Mouse (Mus musculus) regulatory T cell (primary cell): ENCODE results near the gene Polh.

ENCODE experiments used
- in situ Hi-C: fragments of 300-600 bp; cut with MboI, MseI; formaldehyde crosslinking; loops from one replicate; pipeline ENCODE4 v1.15.1; 2025; ENCODE audit warnings: high pct_unique_total_duplicates

The Polh gene

DNA sequence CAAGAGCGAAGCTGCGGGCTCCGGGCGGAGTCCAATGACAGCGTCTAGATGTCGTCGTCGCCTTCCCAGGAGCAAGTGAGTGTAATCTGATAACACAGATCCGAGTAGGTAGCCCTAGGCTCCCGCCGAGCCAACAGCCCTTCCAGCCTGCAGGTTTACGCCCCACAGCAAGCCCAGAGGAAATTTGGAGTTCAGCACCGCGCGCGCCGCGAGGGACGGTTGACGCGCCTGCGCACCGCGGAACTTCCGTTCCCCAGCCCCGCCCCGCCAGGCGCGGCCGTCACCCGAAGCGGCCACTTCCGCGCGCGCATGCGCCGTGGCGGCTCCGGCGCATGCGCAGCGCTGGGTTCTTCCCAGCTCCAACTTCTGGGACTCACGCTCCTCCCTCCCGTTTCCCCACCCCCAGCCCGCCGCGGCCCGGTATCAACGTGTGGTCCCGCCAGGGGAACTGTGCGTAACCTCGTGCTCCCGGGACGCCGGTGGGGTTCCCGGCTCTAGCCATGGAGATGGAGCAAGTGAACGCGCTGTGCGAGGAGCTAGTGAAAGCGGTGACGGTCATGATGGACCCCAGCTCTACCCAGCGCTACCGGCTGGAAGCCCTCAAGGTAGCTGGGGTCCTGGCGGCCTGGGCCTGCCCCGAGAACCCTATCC is at the start of gene Polh, which contains the start of gene Xpo5:
Gene Polh, minus strand, starts transcription at position 225 of the 651 bp plus-strand sequence.
Gene Xpo5, plus strand, starts transcription at position 362 of the 651 bp plus-strand sequence.
- in situ Hi-C loops, result loop anchor here (5.0 kb wide), 1 partner anchor 45 kb away; the partner anchor contains the start of genes Polr1c and Yipf3

DNA sequence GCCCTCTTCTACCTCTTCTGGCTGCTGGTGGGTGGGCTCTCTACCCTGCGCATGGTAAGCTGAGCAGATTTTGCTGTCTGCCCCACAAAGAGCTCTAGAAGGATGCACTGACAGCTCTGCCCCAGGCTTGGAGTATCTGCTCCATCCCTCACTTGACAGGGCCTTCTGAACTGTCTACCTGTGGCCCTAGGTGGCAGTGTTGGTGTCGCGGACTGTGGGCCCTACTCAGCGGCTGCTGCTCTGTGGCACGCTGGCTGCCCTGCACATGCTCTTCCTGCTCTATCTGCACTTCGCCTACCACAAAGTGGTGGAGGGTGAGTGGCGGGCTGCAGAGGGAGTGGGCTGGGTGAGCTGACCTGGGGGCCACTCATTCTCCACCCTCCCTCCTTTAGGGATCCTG is 48.7 kb upstream of the Polh start:
- in situ Hi-C loops, result no loop called here

DNA sequence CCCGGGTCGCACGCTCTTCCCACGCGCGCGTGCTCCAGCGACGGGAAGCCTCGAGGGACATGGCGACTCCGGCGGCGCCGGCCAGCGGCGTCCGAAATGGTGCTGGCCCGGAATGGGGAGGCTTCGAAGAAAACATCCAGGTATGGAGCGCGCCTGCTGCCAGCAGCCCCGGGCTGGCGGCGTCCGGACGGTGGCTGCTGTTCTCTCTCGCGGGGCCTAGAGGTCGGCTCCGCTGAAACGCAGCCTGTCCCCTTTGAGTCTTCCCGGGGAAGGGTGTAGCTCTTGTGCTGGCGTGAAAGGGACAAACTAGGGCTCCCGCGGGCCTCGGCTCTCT is 45.7 kb upstream of the Polh start:
- in situ Hi-C loops, result loop anchor here (5.0 kb wide), 1 partner anchor 46 kb away; the partner anchor contains the start of genes Polh and Xpo5

DNA sequence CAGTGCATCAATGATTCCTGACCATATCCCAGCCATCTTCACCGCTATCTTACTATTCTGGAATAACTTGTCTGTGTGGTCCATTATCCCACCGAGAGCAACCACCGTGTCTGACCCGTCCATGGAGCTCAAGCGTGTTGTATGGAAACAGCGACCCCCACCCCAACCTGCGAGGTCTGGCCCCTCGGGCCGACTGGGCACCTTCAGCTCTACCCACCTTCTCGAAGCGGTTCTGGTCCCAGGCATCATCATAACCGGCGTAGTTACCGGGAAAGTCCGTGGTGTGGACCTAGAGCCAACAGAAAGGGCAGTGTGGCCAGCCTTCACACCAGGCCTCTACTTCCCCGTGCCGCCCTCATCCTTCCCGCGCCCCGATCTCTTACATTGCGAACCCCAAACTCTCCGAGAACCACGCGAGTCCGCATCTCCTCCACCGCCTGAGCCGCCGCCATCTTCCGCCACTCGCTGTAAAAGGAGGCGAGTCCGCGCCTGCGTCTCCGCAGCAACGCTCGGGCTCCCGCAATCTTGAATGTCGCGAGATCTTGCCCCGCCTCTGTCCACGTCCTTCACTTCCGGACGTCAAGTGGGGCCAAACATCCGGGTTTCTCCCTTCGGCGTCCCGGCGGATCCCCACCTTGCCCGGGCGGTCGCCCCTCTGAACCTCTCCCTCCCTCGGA is 45.2 kb upstream of the Polh start, which contains the start of the genes Polr1c and Yipf3:
Gene Polr1c, minus strand, starts transcription at position 543 of the 677 bp plus-strand sequence.
Gene Yipf3, plus strand, starts transcription at position 569 of the 677 bp plus-strand sequence.
- in situ Hi-C loops, result loop anchor here (5.0 kb wide), 1 partner anchor 45 kb away; the partner anchor contains the start of genes Polh and Xpo5

DNA sequence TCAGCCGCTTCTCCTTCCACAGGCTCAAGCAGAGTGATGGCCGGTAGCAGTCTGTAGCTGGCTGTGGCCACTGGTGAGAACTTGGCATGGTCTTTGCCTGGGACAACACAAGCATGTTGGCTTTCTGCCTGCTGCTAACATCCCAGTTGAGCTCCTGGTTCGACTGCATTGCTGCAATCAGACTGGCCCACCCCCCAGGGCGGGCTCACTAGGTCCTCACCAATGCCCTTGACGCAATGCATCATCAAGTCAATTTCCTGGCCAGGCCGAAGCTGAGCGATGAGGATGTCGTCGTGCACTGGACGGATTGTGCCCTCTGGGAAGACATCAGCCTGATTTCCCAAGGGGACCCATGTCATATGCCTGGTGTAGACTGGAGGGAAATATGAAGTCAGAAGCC is 42.1 kb upstream of the Polh start:
- in situ Hi-C loops, result no loop called here

DNA sequence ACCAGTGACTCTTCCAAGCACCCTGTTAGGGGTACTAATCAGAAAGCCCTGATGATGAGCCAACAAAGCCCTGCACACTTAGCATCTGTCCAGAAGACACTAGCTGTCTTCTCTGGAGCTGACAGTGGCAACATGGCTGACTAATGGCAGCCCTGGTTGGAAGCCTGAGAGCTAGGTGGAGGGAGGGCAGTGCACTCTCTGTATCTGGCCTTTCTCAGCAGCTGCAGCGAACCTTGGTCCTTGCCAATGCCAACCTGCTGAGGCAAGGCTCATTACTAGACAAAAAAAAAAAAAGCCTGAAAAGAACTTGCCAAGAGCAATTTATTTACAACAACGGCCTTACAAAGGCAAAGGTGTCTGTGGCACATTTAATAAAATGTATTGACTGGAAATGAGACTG is 41.2 kb upstream of the Polh start:
- in situ Hi-C loops, result no loop called here

DNA sequence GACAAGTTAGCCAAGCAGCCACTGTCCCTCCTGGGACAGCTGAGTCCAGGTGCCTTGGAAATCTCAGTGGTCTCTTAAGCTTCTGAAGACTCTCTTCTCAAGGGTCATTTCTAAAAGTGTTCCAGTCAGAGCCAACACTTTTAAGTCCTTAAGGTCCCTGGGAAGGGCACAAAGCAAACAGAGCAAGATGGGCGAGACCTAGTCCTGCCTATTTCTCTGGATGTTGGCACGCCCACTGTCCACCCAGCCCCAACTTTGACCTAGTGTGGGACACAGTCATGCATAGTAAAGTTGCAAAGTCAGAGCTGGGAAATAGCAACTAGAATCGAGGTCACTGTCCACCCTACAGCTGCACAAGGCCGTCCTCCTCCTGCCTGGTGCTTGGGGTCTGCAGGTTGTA is 40.5 kb upstream of the Polh start:
- in situ Hi-C loops, result no loop called here

DNA sequence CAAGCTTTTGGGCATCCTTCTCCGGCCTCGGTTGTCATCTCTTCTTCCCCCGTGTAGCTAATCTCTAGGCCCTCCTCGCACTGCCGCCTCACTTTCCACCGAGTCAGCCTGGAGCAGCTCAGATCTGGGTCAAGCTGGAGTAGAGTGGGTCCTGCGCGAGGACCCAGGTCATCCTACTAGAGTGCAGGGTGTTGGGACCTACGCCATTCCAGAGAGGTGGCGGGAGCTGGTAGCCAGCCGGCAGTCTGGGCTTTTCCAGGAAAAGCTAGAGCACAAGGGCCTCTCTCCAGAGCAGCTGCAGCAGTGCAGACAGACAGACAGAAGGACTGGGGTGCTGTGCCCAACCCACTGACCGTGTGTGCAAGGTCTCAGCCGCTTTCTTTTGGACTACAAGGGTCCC is 39.8 kb upstream of the Polh start:
- in situ Hi-C loops, result no loop called here

DNA sequence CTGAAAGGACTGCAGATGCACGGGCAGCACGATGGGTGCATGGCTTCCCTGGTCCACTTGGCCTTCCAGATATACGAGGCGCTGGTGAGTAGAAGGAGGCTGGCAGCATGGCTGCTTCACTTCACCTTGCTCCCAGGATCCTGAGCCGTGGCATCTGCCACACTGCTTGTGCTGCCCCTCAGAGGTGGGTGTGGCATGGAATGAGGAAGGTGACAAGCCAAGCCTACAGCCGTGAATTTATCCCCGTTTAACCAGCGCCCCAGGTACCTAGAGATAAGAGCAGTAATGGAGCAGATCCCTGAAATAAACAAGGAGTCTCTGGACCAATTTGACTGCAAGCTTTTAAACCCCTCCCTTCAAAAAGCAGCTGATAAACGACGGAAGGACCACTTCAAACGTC is 39.0 kb upstream of the Polh start:
- in situ Hi-C loops, result no loop called here

DNA sequence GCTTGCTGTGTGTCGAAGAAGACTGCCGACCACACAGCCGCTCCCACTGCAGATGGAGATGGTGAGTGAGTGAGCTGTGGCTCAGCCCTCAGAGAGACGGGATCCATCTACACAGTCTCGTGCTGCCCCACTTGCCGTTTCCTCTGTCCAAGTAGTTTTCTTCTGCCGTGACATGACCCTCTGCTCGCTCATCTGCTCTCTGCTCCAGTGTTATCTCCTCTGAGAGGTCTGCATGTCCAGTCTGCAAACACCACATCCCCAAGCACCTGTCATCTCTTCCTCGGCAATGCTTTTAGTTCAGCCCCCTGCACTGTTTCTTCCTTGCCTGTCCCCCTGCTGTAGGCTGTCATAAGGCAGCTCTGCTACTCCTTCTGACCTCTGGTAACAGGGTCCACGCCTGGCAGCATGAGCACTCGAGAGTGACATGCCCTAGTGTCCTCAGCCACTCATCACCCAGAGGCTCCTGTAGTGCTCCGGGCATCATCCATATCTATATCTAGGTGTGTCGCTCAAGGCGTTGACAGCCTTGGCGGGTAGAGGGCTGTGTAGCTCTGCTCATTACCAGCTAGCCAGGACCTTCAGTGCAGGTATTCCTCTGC is 37.2 kb upstream of the Polh start:
- in situ Hi-C loops, result no loop called here

DNA sequence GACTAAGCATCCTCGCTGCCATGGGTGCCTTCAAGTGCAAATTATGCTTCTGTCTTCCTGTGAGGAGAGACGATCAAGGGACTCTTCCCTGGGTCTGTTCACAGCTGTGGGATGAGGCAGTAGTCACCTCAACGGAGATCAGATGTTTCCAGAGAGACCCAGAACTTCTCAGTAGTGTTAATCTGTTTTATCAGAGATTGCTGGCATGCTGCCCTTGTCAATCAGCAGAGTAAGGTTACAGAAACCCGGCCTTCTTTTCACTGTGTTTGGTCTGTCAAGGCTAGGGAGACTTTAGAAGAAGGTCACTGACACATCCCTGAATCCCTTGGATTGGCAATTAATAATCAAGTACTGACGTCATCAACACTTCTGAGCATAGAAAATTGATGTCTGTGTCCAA is 35.0 kb upstream of the Polh start:
- in situ Hi-C loops, result no loop called here

DNA sequence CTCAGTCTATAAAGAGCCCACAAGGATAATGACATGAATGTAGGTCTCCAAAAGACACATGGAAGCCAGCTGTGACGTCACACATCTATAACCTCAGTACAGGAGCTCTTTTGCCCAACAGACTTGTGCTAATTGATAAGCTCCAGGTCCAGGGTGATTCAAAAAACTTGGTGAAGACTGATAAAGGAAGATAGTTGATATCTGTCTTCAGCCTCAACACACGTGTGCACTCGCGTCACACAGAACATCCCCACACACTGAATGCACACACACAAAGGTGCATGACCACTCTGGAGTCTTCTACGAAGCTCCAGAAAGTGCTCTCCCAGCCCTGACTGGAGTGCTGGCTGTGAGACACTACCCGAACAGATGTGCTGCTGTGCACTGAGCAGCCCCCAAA is 34.6 kb upstream of the Polh start:
- in situ Hi-C loops, result no loop called here

DNA sequence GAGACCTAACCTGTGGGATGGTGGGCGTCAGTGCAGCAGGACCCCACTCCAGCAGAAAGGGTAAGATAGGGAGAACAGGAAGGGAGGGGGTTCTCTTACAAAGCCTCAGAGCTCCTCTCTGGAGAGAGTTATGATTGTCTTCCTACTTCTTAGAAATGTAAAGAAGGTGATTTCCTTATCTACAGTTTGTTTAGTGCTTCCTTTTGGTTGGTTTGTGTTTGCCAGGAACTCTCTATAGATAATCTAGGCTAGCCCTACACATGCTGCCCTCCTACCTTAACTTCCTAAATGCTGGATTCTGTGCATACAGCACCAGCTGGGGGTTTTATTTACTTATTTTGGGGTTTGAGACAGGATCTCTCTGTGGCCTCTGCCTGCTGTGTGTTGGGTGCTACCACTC is 33.6 kb upstream of the Polh start:
- in situ Hi-C loops, result no loop called here

DNA sequence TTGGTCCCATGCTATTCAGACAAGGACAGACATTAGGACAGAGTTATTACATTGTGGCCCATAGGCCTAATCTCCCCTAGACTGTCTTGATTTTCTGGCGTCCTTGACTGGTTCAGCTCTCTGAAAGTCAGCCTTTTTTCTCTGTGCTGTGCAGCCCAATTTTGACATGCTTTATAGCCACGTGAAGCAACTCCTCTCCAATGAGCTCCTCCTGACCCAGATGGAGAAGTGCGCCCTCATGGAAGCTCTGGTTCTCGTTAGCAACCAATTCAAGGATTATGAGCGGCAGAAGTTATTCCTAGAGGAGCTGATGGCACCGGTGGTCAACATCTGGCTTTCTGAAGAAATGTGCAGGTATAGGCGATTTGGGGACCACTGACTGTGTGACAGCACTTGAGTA is 25.1 kb upstream of the Polh start:
- in situ Hi-C loops, result no loop called here

DNA sequence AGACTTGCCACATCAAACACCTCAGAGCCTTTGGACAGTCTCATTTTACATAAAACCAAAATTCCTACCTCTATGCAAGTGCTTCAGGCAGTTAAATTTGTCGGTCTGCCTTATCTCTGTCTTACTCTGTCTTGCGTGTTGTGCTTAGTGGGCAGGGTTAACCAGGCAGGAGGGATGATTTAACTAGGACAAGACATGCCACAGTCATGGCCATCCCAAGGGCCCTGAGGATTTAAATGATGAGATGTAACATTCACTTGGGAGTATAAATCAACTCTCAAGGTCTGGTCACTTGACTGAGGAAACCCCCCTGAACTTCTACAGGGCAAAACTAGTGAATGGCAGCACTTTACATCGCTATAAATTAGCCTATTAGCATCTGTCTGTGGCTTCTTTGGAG is 19.2 kb upstream of the Polh start:
- in situ Hi-C loops, result no loop called here

DNA sequence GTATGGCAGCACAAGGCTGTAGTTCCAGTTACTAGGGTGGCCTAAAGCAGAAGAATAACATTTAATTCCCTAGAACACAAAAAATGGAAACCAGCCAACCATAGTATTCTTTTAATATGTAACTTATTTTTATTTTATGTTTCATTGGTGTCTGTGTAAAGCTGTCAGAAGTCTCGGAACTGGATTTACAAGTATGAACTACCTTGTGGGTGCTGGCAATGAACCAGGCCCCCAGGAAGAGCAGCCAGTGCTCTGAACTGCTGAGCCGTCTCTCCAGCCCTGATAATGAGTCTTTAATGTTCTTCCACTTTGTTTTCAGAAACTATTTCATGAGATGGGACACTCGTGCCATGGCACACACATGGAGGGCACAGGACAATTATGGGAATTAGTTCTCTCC is 8.1 kb upstream of the Polh start:
- in situ Hi-C loops, result no loop called here

DNA sequence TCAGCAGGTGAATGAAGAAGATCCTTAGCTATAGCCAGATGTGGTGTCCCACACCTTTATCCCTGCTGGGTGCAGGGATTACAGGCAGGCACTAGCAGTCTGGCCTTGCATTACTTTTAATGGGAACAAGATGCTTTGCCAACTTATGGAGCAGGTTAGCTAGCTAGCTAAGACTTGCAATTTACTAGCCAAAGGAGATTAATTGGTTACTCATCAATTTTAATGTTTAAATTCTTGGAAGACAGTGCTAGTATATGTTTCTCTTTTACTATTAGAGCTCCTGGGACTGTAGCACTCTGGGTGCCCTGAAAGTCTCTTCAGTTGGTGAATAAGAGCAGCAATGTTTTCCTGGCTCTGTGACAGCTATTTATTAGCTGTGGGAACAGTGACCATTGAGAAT is 4.2 kb upstream of the Polh start:
- in situ Hi-C loops, result no loop called here

DNA sequence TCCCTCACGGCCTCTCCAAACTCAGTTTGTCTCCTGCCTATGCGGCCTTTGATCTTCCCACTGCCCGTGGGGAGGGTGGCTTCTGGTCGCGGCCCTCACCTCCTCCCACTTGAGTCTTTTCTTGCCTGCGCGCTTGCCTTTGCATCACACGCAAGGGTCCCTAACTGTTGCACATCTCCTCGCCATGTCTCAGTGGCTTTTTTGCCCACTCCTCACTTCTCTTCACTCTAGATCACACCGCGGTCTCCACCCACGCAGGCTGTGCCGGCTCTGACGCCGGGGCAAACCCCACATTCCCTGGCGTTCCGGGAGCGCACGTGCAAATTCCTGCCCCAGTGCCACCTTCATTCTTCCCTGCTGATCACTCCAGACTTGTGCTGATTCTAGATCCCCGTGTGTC is 633 bp upstream of the Polh start:
- in situ Hi-C loops, result loop anchor here (5.0 kb wide), 1 partner anchor 44 kb away; the partner anchor contains the start of genes Polr1c and Yipf3

DNA sequence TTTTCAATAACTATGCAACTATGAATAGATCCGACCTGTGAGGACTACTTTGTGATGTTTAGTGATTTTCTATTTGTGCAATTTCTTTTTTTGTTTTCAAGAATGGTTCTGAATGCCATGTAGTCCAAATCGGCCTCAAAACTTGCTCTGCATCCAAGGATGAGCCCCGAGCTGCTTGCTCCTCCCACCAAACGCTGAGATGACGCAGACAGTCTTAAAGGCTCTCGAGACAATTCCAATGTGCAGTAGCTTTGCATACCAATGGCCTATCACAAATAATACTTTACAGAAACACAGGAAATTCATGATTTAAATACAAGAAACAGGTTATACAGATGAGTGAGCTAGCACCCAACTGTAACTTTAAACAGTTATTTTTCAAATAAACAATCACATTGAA is 1.3 kb downstream of the Polh start:
- in situ Hi-C loops, result loop anchor here (5.0 kb wide), 1 partner anchor 46 kb away; the partner anchor contains the start of genes Polr1c and Yipf3

DNA sequence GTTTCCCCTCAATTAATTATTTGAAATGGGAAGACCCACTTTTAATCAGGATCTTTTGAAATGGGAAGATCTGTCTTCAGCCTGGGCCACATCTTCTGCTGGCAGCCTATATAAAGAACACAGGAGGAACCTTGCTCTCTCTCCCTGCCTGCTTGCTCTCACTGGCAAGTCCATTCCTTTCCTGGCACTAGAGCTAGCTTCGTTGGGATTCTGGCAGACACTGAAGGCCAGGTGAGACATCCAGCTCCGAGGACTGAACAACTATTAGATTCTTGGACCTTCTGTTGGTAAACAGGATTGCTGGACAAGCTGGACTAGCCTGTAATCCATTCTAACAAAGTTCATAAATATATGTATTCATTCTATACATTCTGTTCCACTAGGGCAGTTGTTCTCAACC is 13.6 kb downstream of the Polh start:
- in situ Hi-C loops, result no loop called here

DNA sequence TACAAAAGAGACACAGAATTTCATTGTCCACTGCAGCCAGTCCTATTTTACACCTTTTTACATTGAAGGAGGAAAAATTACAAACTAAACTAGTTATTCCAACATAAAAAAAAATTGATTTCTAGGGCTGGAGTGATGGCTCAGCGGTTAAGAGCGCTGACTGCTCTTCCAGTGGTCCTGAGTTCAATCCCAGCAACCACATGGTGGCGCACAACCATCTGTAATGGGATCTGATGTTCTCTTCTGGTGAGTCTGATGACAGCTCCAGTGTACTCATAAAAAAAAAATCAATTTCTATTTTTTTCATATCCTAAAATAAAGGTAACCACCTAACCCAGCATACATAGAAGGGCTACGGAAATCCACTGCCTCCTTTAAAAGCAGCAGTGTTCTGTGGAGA is 20.2 kb downstream of the Polh start:
- in situ Hi-C loops, result no loop called here

DNA sequence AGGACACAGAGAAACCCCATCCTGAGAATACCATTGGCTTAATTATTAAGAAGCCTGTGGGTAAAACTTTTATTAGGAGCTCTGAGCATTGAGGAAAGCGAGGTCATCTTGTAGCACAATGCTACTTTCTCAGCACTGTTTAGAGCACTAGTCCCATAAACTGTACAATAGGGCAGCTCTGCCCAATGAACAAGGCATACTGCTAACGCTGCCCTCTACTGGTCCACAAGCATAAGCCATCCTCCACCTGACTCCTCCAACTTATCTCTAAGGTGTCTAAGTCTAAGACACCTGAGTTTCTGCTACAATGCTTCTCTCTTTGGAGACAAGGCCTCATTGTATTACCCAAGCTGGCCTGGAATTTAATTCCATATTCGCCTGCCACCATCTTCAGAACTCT is 31.9 kb downstream of the Polh start:
- in situ Hi-C loops, result no loop called here

DNA sequence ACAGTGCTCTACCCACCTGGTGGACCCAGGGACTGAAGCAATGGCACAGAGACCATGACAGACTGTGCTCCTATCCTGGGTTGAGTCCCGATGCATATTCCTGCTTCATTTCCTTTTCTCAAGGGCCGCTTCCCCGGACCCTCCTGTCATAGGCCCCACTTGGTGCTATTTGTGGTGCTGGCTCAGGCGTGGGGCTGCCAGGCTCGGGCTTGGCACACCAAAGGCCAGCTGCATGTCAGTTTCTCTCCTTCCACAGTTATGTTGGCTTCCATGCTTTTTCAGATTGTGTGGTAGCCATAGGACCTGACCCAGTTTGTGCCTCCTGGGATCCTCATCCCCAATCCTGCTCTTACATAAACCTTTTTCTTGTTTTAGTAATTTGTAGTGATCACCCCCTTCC is 33.7 kb downstream of the Polh start:
- in situ Hi-C loops, result no loop called here
